Mouse (Mus musculus) liver, adult 2 months (tissue): Measurements from ENCODE around the gene Leng8.

Experiments
- CTCF ChIP-seq: fragments of 200-500 bp; IDR thresholded peaks from 2 replicates; pipeline ENCODE4 v1.5.1; 2011; ENCODE audit warnings: low read depth, low read length, control low read depth
- POLR2A ChIP-seq: fragments of 200-500 bp; IDR thresholded peaks from 2 replicates; pipeline ENCODE4 v1.6.1; 2011; ENCODE audit warnings: low read length, control low read depth; ENCODE audit not compliant: insufficient read depth; ENCODE audit errors: extremely low read depth

DNA sequence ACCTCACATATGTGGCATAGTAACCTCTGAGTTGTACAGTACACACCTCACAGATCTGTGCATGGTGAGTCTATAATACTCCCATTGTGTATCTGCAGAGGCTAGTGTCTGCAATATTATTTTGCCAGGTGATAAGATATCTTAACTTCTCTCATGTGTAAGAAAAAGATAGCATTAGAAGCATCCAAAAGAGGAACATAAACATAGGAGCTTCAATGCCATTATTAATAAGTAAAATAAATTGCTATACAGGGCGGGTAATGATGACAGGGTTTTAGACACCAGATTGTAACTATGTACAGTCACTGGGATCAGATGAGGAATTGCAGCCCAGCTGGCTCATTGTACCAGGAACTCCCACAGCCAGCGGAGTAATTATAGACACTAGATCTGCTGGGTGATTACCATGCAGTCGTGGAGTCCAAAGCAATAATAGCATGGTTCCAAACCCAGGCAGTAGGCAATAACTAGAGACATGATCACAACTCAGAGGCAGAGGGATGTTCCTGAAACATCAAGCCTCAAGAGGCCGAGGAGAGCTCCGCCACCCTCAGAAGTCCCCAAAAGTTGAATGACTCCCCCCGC is 48.9 kb upstream of the Leng8 start:
- TF ChIP-seq CTCF (no peak), POLR2A (no peak)
